Mouse (Mus musculus): ENCODE data around the gene Olfr94. TPM values are rescaled to one million over a fixed set of nuclear protein-coding genes. Genes with fewer than 3 reads are reported as not detected.
"Not testable (repeated sequence)": the region's sequence is repeated elsewhere in the genome, so short reads cannot be mapped to it uniquely, and the experiment has no call there.

Gene Olfr94
- polyA plus RNA-seq (2016; fragmentation: Nextera tagmentation; extraction: Ambion mirVana): not detected in 2 replicates

GRCm38 (mm10) chr17:37200894-37201293 lies at the start of gene Olfr94:
Olfr94 (minus strand) TSS chr17:37200994.
- no peaks in the 10 kb centered on the region for H3K9me3 ChIP-seq (replicated peaks)
- no peak within 1 kb of the TSS for H3K4me3 ChIP-seq
- no peaks in the 10 kb centered on the region for H3K4me1 ChIP-seq
- H3K27me3 ChIP-seq (replicated peaks): peaks cover 45% of the 10 kb centered on the region
- no peak for ATAC-seq
- no peaks in the 10 kb centered on the region for H3K36me3 ChIP-seq
- H3K9ac ChIP-seq: no peak within 1 kb of the TSS
- 67% methylated on average over 2 of the region's 2 CpGs for WGBS (ENCODE audit: insufficient replicate concordance)
- H3K27ac ChIP-seq: no peak within 1 kb of the TSS
- H3K4me2 ChIP-seq: no peak within 1 kb of the TSS

GRCm38 (mm10) chr17:37250544-37250943 lies 49.8 kb upstream of the Olfr94 start:
- ATAC-seq: no peak
- H3K9ac ChIP-seq: no peak overlapping the region
- H3K36me3 ChIP-seq: no peaks in the 10 kb centered on the region
- no peak overlapping the region for H3K4me3 ChIP-seq
- 11% methylated on average over 1 of the region's 1 CpGs for WGBS (ENCODE audit: insufficient replicate concordance)
- H3K9me3 ChIP-seq (replicated peaks): no peaks in the 10 kb centered on the region
- no peak overlapping the region for H3K27ac ChIP-seq
- H3K27me3 ChIP-seq (replicated peaks): no peaks in the 10 kb centered on the region
- no peaks in the 10 kb centered on the region for H3K4me1 ChIP-seq
- H3K4me2 ChIP-seq: no peak overlapping the region

DNA sequence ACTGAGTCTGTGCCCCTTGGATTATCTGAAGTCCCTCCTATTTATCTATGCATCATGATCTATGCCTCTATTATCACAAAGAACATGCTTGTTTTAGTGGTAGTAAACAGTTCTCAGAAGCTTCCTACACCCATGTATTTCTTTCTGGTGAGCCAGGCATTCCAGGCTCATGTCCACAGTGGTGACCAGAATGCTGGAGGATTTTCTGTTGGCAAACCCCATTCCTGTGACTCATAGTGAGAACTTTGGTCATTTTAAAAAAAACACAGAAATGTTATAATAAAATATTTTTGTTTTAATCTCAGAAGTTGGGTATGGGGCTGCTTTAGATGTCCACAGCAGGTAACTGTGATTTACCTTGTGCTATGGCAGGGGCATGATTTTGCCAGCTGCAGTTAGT lies 48.7 kb upstream of the Olfr94 start:
- H3K36me3 ChIP-seq: no peaks in the 10 kb centered on the region
- no peaks in the 10 kb centered on the region for H3K9me3 ChIP-seq (replicated peaks)
- no peak overlapping the region for H3K9ac ChIP-seq
- ATAC-seq: no peak
- no peak overlapping the region for H3K4me2 ChIP-seq
- H3K27me3 ChIP-seq (replicated peaks): no peaks in the 10 kb centered on the region
- no peak overlapping the region for H3K27ac ChIP-seq
- no peak overlapping the region for H3K4me3 ChIP-seq
- H3K4me1 ChIP-seq: no peaks in the 10 kb centered on the region

DNA sequence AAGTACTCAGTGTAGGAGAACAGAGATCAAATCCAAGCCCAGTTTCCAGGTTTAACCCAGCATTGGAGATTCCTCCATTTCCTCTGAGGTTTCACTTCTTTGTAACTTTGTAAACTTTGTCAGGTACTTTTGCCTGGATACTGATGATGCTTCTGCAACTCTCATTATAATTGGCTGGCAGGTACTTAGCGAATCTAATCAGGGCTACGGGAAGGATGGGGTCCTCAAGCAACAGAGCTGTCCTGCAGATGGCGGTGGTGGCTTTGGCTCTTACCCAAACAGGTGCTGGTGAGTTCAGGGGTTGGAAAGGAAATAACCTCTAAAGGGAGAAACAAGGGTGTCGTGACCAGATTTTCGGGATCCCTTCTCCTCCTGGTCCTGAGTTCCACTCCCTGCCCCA lies 45.9 kb upstream of the Olfr94 start:
- Histone ChIP-seq H3K4me2 (no peak overlapping the region), H3K9ac (no peak overlapping the region), H3K27ac (no peak overlapping the region), H3K36me3 (no peaks in the 10 kb centered on the region), H3K4me1 (no peaks in the 10 kb centered on the region), H3K4me3 (no peak overlapping the region), H3K27me3 (replicated peaks) (no peaks in the 10 kb centered on the region), H3K9me3 (replicated peaks) (no peaks in the 10 kb centered on the region)
- ATAC-seq: no peak
- 17% methylated on average over 5 of the region's 5 CpGs for WGBS (ENCODE audit: insufficient replicate concordance)

- ATAC-seq: peak; percentile 57; the same call in 1 of the 2 replicates
- WGBS (ENCODE audit: insufficient replicate concordance): 35% methylated on average over 3 of the region's 3 CpGs
- Histone ChIP-seq H3K4me2 (no peak overlapping the region), H3K4me1 (no peaks in the 10 kb centered on the region), H3K36me3 (no peaks in the 10 kb centered on the region), H3K9ac (no peak overlapping the region), H3K9me3 (replicated peaks) (peaks cover 5% of the 10 kb centered on the region; the same call in 1 of the 2 replicates), H3K27me3 (replicated peaks) (no peaks in the 10 kb centered on the region), H3K27ac (no peak overlapping the region), H3K4me3 (no peak overlapping the region)
Measured at GRCm38 (mm10) chr17:37242198-37242597, 41.4 kb upstream of the Olfr94 start.

GRCm38 (mm10) chr17:37237230-37237629 lies 36.4 kb upstream of the Olfr94 start, which contains the start of gene Olfr97:
Olfr97 (minus strand) TSS chr17:37237330.
- not testable (repeated sequence) for H3K4me3 ChIP-seq; H3K4me2 ChIP-seq; H3K27ac ChIP-seq; H3K36me3 ChIP-seq; H3K27me3 ChIP-seq (replicated peaks); ATAC-seq; H3K9me3 ChIP-seq (replicated peaks); H3K9ac ChIP-seq; H3K4me1 ChIP-seq
- WGBS (ENCODE audit: insufficient replicate concordance): 70% methylated on average over 2 of the region's 2 CpGs

DNA sequence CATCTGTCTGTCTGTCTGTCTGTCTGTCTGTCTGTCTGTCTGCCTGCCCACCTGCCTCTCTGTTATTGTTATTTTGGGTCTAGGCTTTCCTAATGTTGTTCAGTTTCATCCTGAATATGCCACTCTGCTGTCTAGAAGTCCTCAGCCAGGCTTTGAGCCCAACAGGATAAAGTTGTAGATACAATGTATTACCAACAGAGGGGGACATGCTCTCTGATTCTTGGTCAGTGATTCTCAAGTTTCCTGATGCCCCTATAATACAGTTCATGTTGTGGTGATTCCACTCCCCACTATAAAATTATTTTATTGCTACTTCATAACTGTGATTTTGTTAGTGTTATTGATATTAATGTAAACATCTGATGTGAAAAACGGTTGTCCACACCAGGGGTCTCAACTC lies 21.1 kb upstream of the Olfr94 start:
- Histone ChIP-seq H3K36me3 (no peaks in the 10 kb centered on the region), H3K9me3 (replicated peaks) (0 out of 2 replicates have a peak, but pooled peaks cover 3% of the 10 kb centered on the region), H3K27ac (no peak overlapping the region), H3K9ac (no peak overlapping the region), H3K4me1 (no peaks in the 10 kb centered on the region), H3K4me2 (no peak overlapping the region), H3K27me3 (replicated peaks) (no peaks in the 10 kb centered on the region), H3K4me3 (no peak overlapping the region)
- ATAC-seq: no peak
- 10% methylated on average over 1 of the region's 1 CpGs for WGBS (ENCODE audit: insufficient replicate concordance)

DNA sequence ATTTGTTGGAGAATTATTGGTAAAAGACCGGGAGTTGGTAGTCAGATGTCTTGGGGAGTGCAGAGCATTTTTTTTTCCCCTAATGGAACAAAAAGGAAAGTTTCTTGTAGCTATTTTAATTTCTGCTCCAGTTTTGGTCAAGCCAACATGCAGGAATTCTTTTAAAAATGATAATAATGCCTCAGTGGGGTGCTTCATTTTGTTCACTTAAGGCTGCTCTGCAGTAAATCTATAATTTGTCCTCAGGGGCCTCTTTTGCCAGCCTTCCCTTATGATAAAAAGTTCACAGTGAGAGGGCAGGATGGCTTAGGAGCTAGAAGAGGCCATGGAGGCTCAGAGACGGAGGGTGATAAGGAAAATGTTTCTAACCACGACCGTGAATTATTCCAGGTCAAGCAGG lies 19.1 kb upstream of the Olfr94 start, which contains the start of gene Olfr96:
Gene Olfr96 (plus strand): TSS at position 301 of the 400 bp plus-strand sequence.
- WGBS (ENCODE audit: insufficient replicate concordance): 28% methylated on average over 4 of the region's 4 CpGs

DNA sequence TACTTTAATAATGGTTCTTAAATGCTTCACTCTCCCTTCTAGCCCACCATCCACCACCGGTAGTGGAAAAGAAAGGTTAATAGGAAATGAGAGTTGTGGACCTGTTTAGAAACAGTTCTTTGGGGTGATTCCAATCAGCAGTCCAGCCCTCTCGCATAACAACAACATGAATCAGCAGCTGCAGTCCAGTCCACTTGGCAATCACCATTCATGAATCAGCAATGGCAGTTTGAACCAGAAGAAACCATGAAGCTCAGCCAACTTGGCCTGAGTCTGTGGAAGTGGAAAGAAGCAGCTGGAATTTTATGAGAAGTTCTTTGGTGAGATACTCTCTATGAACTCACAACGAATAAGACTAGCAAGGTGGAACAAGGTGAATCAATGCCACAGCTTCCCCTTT lies 17.7 kb upstream of the Olfr94 start:
- Histone ChIP-seq H3K9me3 (replicated peaks) (0 out of 2 replicates have a peak, but pooled peaks cover 3% of the 10 kb centered on the region), H3K27me3 (replicated peaks) (no peaks in the 10 kb centered on the region), H3K9ac (no peak overlapping the region), H3K4me1 (no peaks in the 10 kb centered on the region), H3K4me3 (no peak overlapping the region), H3K27ac (no peak overlapping the region), H3K36me3 (no peaks in the 10 kb centered on the region), H3K4me2 (no peak overlapping the region)
- 64% methylated on average over 3 of the region's 3 CpGs for WGBS (ENCODE audit: insufficient replicate concordance)
- ATAC-seq: no peak

More for the DNA sequence above, 19.1 kb upstream of the Olfr94 start, which contains the start of gene Olfr96:
- no peak within 1 kb of the TSS for H3K27ac ChIP-seq
- no peaks in the 10 kb centered on the region for H3K36me3 ChIP-seq
- no peak within 1 kb of the TSS for H3K4me3 ChIP-seq
- H3K27me3 ChIP-seq (replicated peaks): no peaks in the 10 kb centered on the region
- no peak for ATAC-seq
- H3K4me1 ChIP-seq: no peaks in the 10 kb centered on the region
- H3K9me3 ChIP-seq (replicated peaks): 0 out of 2 replicates have a peak, but pooled peaks cover 3% of the 10 kb centered on the region
- no peak within 1 kb of the TSS for H3K9ac ChIP-seq
- H3K4me2 ChIP-seq: no peak within 1 kb of the TSS

DNA sequence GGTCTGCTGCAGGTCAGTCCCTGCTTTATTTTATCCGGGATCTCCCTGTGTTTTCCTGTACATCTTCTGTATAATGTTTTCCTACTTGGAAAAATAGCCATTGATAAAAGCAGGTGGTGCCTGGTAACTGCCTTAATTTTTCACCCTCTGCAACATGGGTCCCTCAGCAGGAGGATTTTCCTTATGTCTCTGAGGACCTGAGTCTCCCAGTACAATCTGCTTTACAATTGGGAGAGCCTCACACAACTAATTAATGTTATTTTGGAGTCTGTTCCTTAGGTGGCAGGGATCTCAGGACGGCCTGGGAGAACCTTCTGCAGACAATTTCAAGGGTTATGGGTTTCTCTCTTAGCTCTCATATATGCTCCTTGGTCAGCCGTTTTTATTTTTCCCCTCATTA lies 12.2 kb upstream of the Olfr94 start, which contains the start of gene Olfr95:
Gene Olfr95 (minus strand): TSS at position 101 of the 400 bp plus-strand sequence.
- Histone ChIP-seq H3K9ac (no peak within 1 kb of the TSS), H3K4me3 (no peak within 1 kb of the TSS), H3K9me3 (replicated peaks) (0 out of 2 replicates have a peak, but pooled peaks cover 3% of the 10 kb centered on the region), H3K4me1 (no peaks in the 10 kb centered on the region), H3K27me3 (replicated peaks) (peaks cover 21% of the 10 kb centered on the region), H3K27ac (no peak within 1 kb of the TSS), H3K4me2 (no peak within 1 kb of the TSS), H3K36me3 (no peaks in the 10 kb centered on the region)
- WGBS (ENCODE audit: insufficient replicate concordance): 53% methylated on average over 3 of the region's 3 CpGs
- no peak for ATAC-seq

GRCm38 (mm10) chr17:37210884-37211768 lies 10.3 kb upstream of the Olfr94 start:
- Histone ChIP-seq H3K27me3 (replicated peaks) (peaks cover 21% of the 10 kb centered on the region), H3K4me3 (no peak overlapping the region; the same call in 1 of the 2 replicates), H3K9me3 (replicated peaks) (no peaks in the 10 kb centered on the region), H3K9ac (no peak overlapping the region), H3K27ac (no peak overlapping the region), H3K36me3 (no peaks in the 10 kb centered on the region), H3K4me2 (peak overlapping the region; percentile 39), H3K4me1 (no peaks in the 10 kb centered on the region)
- WGBS (ENCODE audit: insufficient replicate concordance): 12% methylated on average over 40 of the region's 40 CpGs
- no peak for ATAC-seq

- Histone ChIP-seq H3K4me1 (no peaks in the 10 kb centered on the region), H3K9me3 (replicated peaks) (no peaks in the 10 kb centered on the region), H3K27me3 (replicated peaks) (peaks cover 16% of the 10 kb centered on the region), H3K36me3 (no peaks in the 10 kb centered on the region), H3K27ac (no peak overlapping the region), H3K4me3 (no peak overlapping the region), H3K4me2 (no peak overlapping the region), H3K9ac (no peak overlapping the region)
- 27% methylated on average over 3 of the region's 3 CpGs for WGBS (ENCODE audit: insufficient replicate concordance)
- no peak for ATAC-seq
Measured at GRCm38 (mm10) chr17:37203917-37204236, 3.1 kb upstream of the Olfr94 start.
